Mouse (Mus musculus): ENCODE measurements around the gene Gm20388.
"Not testable (repeated sequence)": the region's sequence is repeated elsewhere in the genome, so short reads cannot be mapped to it uniquely, and the experiment has no call there.

Gm20388 gene

DNA sequence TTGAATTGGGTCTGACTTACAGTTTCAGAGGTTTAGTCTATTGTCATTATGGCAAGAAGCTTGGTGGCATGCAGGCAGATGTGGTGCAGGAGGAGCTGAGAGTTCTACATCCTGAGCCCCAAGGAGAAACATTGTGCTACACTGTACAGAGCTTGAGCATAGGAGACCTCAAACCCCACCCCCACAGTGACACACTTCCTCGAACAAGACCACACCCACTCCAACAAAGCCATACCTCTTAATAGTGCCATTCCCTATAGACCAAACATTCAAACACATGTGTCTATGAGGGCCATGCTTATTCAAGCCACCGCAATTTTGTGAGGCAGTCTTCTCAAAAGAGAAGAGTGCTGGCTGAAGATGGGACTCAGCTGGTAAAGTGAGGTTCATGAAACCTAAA, 3890.9 kb downstream of the Gm20388 start:
- DNase-seq (ENCODE audit: low spot score): no peak

DNA sequence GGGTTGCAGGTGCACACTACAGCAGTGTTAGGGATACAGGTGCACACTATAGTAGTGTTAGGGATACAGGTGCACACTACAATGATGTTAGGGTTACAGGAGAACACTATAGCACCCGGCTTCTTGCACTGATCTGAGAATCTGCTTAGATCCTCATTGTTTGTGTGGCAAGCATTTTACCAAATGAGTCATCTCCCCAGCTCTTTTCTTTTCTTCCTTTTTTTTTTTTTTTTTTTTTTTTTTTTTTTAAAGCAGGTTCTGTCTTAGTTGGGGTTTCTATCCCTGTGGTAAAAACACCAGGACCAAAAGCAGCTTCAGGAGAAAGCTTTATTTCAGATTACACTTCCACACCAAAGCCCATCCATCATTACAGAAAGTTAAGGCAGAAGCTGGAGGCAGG, 3893.0 kb downstream of the Gm20388 start:
- DNase-seq (ENCODE audit: low spot score): no peak

DNA sequence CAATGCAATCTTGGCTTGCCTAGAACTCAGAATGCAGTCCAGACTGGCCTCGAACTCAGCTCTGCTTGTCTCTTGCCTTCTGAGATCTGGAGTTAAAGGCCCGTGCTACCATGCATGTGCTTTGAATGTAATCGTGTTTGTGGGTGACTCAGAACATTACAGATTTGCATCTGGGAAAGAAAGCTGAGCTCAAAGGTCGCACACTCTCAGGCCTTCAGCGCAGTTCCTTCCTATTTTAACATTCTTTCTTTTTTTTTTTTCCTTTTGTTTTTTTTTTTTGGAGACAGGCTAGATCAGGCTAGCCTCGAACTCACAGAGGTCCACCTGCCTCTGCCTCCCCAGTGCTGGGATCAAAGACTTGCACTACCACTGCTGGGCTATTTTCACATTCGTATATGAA, 3893.9 kb downstream of the Gm20388 start:
- DNase-seq (ENCODE audit: low spot score): no peak

DNA sequence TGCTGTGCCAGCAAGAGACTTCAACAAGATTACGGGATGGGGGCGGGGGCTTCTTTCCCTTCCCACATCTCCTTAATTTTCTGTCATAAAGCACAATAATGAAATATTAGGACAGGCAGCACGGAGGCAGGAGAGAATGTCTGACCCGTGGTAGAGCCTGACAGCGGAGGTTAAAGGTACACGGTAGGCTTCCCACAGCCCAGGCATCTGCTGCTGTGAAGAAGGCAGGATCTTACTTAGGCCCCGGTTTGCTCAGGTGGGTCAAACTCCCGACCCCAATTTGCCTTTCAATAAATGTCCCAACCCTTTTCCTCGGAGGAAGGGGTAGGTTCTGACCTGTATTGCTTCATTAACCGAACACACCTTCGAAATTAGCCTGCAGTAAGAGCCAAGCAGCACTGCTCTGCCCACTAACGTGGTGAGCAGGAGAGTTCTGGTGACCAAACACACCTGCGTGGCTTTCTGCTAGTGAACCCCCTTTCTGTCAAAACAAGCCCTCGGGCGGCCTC, 3894.6 kb downstream of the Gm20388 start:
- no peak for DNase-seq (ENCODE audit: low spot score)

DNA sequence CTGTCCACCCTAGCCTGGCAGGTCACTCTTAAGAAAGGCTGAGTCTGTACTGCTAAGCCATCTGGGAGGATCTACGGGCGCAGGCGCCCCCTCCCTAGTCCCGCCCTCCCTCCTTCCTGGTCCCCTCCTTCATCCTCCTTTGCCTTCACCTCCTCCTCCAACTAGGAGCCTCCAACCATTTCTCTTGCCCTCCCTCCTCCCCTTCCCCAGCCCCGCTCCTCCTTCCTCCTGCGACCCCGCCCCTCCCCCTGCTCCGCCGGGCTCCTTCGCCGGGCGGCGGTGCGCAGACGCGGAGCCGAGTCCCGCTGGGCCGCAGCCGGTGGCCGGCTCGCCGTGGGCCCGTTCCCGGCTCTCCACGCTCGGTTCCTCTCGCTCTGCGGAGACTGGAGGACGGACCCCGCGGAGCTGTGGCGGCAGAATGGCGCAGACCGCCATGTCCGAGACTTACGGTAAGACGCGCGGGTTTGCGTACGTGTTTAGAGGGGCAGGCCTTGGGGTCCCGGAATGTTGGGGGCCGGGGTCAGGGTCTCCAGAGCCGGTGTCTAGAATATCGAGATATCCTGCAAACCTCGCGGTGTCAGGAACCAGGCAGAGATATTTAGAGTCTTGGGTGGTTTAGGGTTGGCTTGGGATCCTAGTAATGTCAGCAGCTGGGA, 3895.2 kb downstream of the Gm20388 start, which contains the start of gene Rab4a:
Rab4a (plus strand) TSS at position 268 of the 656 bp plus-strand sequence.
- DNase-seq (ENCODE audit: low spot score): peak; percentile 80

DNA sequence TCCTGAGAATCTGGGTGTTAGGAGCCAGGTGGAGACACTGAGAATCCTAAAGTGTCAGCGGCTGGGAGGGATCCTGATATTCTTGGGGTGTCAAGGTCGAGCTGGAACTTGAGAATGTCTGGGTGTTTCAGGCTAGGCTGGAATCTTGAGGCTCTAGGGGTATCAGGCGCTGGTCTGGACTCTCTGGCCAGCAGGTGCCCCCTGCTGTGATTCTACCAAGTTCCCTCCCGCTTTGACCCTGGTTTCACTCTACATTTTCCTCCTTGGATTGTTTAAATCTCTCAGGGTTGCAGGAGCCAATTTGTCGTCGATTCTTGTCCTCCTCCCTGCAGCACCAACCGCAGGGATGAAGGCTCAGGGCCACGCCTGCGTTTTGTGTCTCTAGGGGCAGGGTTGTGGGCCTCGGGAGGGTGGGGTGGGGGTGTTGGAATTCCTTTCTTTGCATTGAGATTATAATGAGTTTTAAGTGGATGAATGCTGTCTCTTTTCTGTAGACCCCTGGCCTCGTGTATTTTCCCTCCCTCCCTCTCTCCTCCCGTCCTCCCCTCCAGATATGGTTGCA, 3895.8 kb downstream of the Gm20388 start:
- no peak for DNase-seq (ENCODE audit: low spot score)

DNA sequence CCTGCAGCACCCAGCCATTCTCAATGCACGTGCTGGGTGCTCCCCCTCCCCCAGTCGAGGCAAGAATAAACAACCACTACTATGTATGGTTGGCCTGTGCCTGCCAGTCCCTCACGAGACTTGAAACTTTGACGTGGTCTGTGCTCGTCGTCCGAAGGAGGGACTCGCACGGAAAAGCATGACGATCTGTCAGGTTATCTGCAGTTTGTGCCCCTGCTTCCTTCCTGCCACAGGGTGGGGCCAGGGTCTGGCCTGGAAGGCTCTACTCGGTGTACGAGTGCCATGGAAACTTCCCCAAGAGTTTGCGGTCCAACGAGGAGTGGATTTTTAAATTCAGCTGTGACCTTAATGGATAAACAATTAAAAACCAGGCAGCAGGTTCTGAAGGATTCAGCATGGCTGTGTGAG, 3896.4 kb downstream of the Gm20388 start:
- DNase-seq (ENCODE audit: low spot score): no peak

DNA sequence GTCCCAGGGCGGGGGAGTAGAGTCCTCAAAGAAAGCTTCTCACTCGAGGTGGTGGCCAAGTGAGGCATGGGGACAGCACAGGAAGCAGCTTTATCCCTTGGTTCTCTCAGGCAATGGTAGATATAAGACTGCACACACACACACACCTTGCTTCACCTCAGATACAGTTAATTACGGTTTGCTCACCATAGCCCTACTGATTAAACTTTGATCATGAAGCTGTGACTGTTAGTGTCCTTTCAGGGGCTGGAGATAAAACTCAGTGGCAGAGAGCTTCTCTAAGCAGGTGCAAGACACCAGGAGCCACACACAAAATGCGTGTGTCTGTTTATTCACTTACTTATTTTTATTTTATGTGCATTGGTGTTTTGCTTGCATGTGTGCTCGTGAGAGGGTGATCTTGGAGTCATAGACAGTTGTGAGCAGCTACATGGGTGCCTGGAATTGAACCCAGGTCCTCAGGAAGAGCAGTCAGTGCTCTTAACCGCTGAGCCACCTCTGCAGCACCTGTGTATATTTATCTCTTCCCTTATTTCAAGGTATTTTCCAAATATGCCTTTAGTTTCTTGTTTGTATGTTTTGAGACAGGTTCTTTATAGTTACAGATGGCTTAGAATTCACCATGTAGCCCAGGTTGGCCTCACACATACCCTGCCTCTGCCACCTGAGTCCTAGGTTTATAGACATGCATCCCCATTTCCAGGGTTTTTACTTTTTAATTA, 3897.4 kb downstream of the Gm20388 start:
- no peak for DNase-seq (ENCODE audit: low spot score)

DNA sequence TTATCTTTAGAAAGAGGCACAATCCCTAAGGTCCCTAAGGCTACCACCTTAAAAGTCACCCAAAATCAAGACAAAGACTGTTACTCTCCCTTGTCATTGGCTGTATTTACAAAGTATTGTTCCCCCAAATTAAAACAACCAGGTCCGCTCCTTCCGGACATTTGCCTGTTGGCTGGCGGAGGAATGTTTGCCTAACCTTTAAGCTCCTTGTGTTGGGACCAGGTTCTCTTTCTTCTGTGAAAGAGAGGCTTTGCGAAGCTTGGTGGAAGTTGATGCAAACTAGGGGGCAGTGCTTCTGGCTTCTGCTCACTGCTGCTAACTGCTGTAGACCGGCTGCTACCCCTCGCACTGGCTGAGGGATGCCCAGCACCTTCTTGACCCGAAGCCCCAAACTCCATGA, 3898.0 kb downstream of the Gm20388 start:
- DNase-seq (ENCODE audit: low spot score): no peak

DNA sequence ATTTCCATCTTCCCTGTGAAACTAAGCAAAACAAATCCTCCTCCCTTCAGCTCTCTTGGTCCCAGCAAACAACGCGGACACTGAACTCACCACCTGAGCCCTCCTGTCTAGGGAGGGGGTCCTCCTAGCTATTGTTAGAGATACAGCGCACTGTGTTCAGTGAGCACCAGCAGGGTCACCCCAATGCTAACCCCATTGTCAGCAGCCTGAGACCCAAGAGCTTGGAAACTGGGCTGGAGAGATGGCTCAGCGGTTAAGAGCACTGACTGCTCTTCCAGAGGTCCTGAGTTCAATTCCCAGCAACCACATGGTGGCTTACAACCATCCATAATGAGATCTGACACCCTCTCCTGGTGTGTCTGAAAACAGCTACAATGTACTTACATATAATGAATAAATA, 3898.7 kb downstream of the Gm20388 start:
- DNase-seq (ENCODE audit: low spot score): not testable (repeated sequence)

DNA sequence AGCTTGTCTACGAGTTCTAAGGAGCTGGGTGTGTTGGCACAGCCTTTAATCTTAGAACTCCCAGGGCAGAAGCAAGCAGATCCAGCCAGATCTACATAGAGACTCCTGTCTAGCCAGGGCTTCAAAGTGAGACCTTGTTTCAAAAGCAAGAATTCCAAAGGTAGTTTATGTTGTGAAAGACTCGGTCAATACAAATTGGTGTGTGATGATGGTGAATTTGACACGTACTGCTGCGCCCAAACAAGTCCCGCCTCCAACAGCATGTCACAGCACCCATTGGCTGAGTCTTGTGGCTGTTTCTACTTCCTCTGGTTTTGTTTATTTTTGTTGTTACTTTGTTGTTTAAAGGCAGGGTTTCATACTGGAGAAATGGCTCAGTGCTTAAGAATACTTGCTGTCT, 3901.6 kb downstream of the Gm20388 start:
- DNase-seq (ENCODE audit: low spot score): no peak

DNA sequence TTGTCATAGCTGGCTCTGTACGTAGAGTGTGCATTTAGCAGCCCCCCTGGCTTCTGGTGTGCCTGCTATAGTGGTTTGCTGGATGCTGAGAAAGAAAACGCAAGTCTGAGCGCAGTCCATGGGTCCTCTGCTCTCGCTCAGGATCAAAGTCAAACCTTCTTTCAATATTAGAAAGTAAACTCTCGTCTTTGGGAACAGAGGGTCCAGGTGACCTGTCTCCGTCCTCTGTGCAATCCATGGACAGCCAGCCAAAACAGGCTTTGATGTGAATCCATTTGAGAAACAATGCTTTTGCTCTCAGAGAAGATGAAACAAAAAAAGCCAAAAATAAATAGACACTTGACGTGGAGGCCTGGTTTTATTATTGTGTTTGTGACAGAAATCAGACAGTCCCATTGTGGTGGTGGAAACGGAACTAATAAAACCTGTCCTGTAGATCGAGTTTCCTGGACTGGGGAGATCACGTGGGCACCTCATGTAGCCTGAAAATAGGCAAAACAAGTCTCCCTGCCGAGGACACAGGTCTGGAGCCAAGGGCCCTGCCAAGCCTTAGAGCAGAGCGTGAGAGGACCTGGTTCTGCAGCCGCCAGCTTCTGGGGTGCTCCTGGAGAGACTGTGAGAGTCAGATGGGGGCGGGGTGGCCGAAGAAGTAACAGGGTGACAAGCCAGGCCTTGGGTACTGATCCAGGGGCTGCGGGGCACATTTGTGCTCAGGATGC, 3902.7 kb downstream of the Gm20388 start:
- DNase-seq (ENCODE audit: low spot score): no peak

DNA sequence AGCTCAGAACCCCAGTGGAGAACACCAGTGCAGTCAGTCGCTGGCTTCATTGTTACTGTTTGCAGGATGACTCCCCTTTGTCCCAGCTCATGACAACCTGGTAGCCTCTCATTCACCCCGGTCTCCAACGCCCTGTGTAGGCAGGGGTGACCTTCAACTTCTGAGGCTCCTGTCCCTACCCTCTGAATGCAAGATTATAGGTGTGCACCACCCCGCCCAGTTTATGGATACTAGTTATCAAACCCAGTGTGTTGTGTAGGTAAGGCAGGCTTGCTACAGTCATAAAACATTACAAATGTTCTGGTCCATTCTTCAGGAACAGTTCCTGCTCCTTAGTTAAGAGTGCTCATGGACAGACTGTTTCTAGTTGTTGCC, 3903.2 kb downstream of the Gm20388 start:
- no peak for DNase-seq (ENCODE audit: low spot score)

DNA sequence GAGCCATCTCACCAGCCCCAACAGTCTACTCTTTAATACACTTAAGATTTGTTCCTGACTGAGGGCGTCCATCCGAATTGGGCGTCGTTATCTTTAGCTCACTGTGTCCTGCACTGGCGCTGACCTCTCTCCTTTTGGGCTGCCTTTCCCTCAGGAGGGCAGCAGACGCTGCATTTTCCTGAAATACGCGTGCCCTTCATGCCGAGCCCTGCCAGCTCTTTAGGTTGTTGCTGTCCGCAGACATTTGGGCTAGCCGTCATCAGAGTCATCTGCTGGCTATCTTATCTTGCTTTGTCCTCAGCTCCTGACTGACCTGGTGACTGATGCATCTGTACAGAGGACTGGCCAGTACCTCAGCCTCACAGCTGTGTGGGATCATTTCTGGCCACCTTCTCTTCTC, 3904.7 kb downstream of the Gm20388 start:
- no peak for DNase-seq (ENCODE audit: low spot score)

DNA sequence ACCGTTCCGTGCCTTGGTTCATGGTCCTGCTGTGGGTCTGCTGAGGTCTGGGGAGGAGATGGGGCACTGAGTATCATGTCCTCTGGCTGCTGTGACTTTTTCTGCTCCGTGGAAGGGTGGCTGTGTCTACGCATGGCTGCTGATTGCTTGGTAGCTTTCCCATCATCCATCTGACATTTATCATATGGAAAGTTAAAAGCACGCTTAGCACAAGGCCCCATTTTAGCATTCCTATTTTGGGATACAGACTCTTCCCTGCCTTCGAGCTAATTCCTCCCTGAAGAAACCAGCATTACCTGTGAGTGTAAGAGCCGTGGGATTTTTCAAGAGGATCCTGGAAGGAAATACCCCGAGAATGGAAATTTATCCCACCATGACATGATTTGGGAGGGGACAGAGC, 3906.3 kb downstream of the Gm20388 start:
- DNase-seq (ENCODE audit: low spot score): no peak

DNA sequence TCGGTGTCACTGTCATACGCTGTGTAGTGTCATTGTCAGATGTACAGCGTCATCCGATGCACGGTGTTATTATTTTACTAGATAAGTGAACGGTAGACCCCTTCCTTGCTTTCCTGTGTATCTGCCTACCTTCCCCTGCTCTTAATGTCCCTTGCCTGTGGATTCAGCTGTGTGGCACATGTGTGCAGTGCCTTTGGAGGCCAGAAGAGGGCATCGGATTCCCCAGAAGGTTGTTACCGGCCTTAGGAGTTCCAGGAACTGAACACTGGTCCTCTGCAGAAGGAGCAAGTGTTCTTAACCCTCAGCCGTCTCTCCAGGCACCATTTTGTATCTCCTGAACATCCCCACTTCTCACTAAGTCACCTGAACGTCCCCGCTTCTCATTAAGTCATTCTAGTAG, 3907.1 kb downstream of the Gm20388 start:
- DNase-seq (ENCODE audit: low spot score): no peak

DNA sequence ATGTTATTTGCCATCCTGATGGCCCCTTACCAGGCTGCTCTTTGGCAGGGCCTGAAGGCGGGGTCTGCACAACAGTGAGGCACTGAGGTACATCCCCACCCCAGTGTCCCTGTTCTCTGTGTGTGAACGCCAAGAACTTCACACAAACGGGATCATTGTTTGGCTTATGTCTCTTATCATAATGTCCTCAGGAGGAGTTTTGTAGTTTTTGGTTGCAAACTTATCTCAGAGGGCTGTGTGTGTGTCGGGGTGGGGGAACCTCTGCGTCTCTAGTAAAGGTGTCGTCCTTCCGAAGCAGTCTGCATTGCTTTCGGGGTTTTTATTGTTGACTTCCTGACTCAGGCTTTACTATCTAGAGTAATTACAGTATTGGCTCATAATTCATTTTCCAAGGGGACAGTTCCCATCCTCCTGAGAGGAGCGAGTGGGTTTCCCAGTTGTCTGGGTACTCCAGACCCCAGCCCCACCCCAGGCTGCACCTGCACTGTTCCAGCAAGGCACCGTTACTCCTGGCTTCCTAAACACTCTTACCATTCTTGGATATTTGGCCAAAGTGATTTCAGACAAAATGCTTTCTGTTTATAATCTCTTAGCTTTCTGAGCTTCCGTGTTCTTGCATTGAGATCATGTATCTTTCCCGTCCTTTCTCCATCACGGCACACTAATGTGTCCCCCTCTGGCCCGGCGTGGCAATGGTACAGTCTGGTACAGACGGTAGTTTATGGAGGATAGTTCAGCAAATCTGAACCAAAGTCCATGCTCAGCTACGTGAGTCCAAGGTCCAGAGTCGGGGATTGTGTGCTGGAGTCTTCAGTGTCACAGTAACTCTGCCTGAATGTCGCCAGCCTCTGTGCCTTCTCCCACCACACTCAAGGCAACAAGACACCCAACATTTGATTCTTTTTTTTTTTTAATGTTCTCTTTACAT, 3909.3 kb downstream of the Gm20388 start:
- DNase-seq (ENCODE audit: low spot score): no peak

DNA sequence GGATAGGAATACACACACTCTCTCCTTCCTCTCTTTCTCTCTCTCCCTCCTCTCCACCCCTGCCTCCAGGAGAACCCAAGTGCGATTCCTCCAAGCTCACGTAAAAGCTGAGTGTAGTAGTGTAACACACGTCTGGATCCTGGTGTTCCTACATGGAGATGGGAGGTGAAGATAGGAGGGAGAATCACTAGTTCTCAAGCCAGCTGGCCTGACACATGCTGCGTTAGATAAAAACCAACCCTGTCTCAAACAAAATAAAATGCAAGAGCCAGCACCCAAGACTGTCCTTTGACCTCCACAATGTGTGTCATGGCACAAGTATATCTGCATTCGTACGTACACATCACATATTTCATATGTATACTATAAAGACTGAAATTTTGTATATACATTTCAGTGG, 3910.1 kb downstream of the Gm20388 start:
- DNase-seq (ENCODE audit: low spot score): no peak

DNA sequence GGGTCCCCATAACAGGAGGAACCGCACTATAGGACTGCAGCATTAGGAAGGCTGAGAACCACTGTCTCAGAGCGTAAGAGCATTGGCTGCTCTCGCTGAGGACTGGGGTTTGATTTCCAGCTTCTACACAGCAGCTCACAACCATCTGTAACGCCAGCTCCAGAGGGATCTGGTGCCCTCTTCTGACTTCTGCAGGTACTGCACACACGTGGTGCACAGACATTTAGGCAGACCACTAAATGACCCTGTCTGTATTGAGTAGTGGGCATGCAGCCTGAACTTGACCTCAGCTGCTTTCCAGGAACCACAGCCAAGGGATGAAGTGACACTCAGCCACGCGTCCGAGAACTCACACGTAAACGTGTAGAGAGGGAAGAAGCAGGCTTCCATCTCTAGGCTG, 3912.5 kb downstream of the Gm20388 start:
- no peak for DNase-seq (ENCODE audit: low spot score)

DNA sequence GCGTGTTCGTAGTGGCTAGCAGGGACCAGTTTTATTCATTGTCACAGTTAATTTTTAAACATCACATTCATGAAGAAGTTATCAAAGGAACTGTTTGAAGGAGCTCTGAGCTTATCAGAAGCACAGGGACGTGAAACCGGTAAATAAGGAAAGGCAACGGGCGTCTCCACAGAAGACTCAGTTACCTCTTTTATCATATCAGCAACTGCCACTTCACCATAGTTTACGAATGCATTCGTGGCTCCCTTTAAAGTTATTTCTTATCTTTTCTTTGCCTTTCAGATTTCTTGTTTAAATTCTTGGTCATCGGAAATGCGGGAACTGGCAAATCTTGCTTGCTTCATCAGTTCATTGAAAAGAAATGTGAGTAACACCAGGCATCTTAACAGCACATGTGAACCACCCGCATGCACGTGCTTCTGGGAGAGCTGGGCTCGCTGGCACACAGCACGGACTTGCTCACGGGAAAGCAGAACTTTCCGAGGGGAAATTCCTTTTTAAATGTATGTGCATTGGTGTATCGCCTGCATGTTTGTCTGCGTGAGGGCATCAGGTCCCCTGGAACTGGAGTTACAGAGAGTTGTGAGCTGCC, 3913.0 kb downstream of the Gm20388 start:
- no peak for DNase-seq (ENCODE audit: low spot score)

DNA sequence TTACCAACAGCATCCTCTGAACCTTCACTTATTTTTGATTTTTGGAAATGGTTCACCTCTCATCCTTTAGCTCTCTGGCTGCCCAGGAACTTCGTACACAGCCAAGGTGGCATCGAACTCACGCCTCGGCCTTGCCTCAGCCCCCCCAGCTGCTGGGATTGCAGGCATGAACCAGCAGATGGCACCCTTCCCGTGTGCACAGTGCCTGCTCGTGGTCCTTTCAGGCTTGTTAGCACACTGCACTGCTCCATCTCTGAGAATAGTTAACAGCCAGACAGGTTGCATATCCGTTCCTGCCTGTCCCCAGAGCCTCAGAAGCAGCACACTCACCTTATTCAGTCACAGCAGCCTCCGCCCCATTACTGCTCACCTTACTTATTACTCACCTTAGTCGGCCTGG, 3915.4 kb downstream of the Gm20388 start:
- DNase-seq (ENCODE audit: low spot score): peak; percentile 24

Data from adipocyte (in vitro differentiated cells).